Mouse (Mus musculus) MEL (cell line): ENCODE measurements around the gene Dock9. TPM values are rescaled to one million over a fixed set of nuclear protein-coding genes. Genes with fewer than 3 reads are reported as not detected.

ENCODE experiments used
- DNase-seq: peaks from one replicate; pipeline ENCODE4 v3.0.0; 2011; ENCODE audit warnings: low read depth, low spot score
- H3K27ac ChIP-seq: 2 replicates; pipeline ENCODE4 v1.5.1; 2012; ENCODE audit warnings: low read depth, mild to moderate bottlenecking, control low read depth, low read length, moderate library complexity; ENCODE audit not compliant: control insufficient read depth
- H3K27me3 ChIP-seq, 2 experiments: fragments of 150-350 bp in 1 of 2; sonication (generic) in 1 of 2; 2 replicates each; pipeline ENCODE4 v1.6.1; 2012; ENCODE audit warnings: low read length in 2 of 2, mild to moderate bottlenecking in 2 of 2, improper control_type of control experiment in 1 of 2, moderate library complexity in 1 of 2; ENCODE audit not compliant: insufficient read depth in 2 of 2, control insufficient read depth in 1 of 2
- H3K36me3 ChIP-seq, 2 experiments: 2 replicates each; pipeline ENCODE4 v1.6.1; 2012 to 2014; ENCODE audit warnings: low read length in 2 of 2, improper control_type of control experiment in 1 of 2, inconsistent platforms in 1 of 2, mild to moderate bottlenecking in 1 of 2; ENCODE audit not compliant: insufficient read depth in 2 of 2, control insufficient read depth in 1 of 2
- H3K4me1 ChIP-seq, 2 experiments: fragments of 150-350 bp in 1 of 2; sonication (generic) in 1 of 2; 2 replicates each; pipeline ENCODE4 v1.6.1; 2012; ENCODE audit warnings: low read length in 2 of 2, improper control_type of control experiment in 1 of 2, mild to moderate bottlenecking in 1 of 2; ENCODE audit not compliant: insufficient read depth in 2 of 2, control insufficient read depth in 1 of 2
- H3K4me3 ChIP-seq, 2 experiments: fragments of 150-350 bp in 1 of 2; sonication (generic) in 1 of 2; 2 replicates each; pipeline ENCODE4 v1.5.1; 2012; ENCODE audit warnings: low read depth in 2 of 2, low read length in 2 of 2, mild to moderate bottlenecking in 2 of 2, moderate library complexity in 2 of 2, control low read depth in 1 of 2, improper control_type of control experiment in 1 of 2; ENCODE audit not compliant: control insufficient read depth in 1 of 2, insufficient read depth in 1 of 2
- H3K79me2 ChIP-seq: 2 replicates; pipeline ENCODE4 v1.6.1; 2012; ENCODE audit warnings: mild to moderate bottlenecking, low read length, moderate library complexity; ENCODE audit not compliant: control insufficient read depth, poor library complexity, insufficient read depth
- H3K9ac ChIP-seq: 2 replicates; pipeline ENCODE4 v1.6.1; 2012; ENCODE audit warnings: low read depth, mild to moderate bottlenecking, control low read depth, low read length, moderate library complexity; ENCODE audit not compliant: control insufficient read depth, poor library complexity, severe bottlenecking
- H3K9me3 ChIP-seq: fragments of 150-350 bp; sonication (generic); replicated peaks from 2 replicates; pipeline ENCODE4 v1.6.1; 2012; ENCODE audit warnings: mild to moderate bottlenecking, low read length, improper control_type of control experiment, moderate library complexity; ENCODE audit not compliant: insufficient read depth
- BHLHE40 ChIP-seq: IDR thresholded peaks from 2 replicates; pipeline ENCODE4 v1.6.1; 2012; ENCODE audit warnings: low read depth, mild to moderate bottlenecking, inconsistent platforms, low read length, improper control_type of control experiment, borderline replicate concordance
- CTCF ChIP-seq, 3 experiments: IDR thresholded peaks in 2 of 3; conservative IDR thresholded peaks in 1 of 3; 2 replicates each; pipeline ENCODE4 v1.5.1; 2011 to 2012; ENCODE audit warnings: low read length in 3 of 3, low read depth in 2 of 3, mild to moderate bottlenecking in 2 of 3, improper control_type of control experiment in 1 of 3, inconsistent platforms in 1 of 3, mixed read lengths in 1 of 3, moderate library complexity in 1 of 3; ENCODE audit not compliant: control insufficient read depth in 1 of 3, insufficient read depth in 1 of 3, poor library complexity in 1 of 3, severe bottlenecking in 1 of 3
- E2F4 ChIP-seq: IDR thresholded peaks from 2 replicates; pipeline ENCODE4 v1.6.1; 2011; ENCODE audit warnings: low read depth, low read length, improper control_type of control experiment, borderline replicate concordance
- ETS1 ChIP-seq: IDR thresholded peaks from 2 replicates; pipeline ENCODE4 v1.6.1; 2012; ENCODE audit warnings: low read depth, mild to moderate bottlenecking, inconsistent platforms, low read length, improper control_type of control experiment, moderate library complexity
- HCFC1 ChIP-seq: IDR thresholded peaks from 2 replicates; pipeline ENCODE4 v1.6.1; 2012; ENCODE audit warnings: low read depth, mild to moderate bottlenecking, inconsistent platforms, low read length, improper control_type of control experiment, moderate library complexity
- JUND ChIP-seq: IDR thresholded peaks from 2 replicates; pipeline ENCODE4 v1.6.1; 2011; ENCODE audit warnings: low read depth, mild to moderate bottlenecking, improper control_type of control experiment, low read length
- MAX ChIP-seq: IDR thresholded peaks from 2 replicates; pipeline ENCODE4 v1.6.1; 2011; ENCODE audit warnings: low read length, improper control_type of control experiment
- MAZ ChIP-seq: IDR thresholded peaks from 2 replicates; pipeline ENCODE4 v1.6.1; 2012; ENCODE audit warnings: low read depth, mild to moderate bottlenecking, inconsistent platforms, low read length, improper control_type of control experiment
- MEF2A ChIP-seq: IDR thresholded peaks from 2 replicates; pipeline ENCODE4 v1.6.1; 2014; ENCODE audit warnings: low read depth, mild to moderate bottlenecking, inconsistent platforms, low read length, improper control_type of control experiment; ENCODE audit not compliant: poor library complexity, insufficient replicate concordance, severe bottlenecking; ENCODE audit errors: extremely low read depth
- MXI1 ChIP-seq: IDR thresholded peaks from 2 replicates; pipeline ENCODE4 v1.6.1; 2011; ENCODE audit warnings: mild to moderate bottlenecking, low read depth, low read length, improper control_type of control experiment
- NELFE ChIP-seq: IDR thresholded peaks from 2 replicates; pipeline ENCODE4 v1.6.1; 2011; ENCODE audit warnings: low read depth, low read length, improper control_type of control experiment
- NRF1 ChIP-seq: IDR thresholded peaks from 2 replicates; pipeline ENCODE4 v1.6.1; 2014; ENCODE audit warnings: low read depth, mild to moderate bottlenecking, inconsistent platforms, low read length, improper control_type of control experiment, moderate library complexity; ENCODE audit not compliant: poor library complexity, insufficient read depth, severe bottlenecking
- POLR2A ChIP-seq, 2 experiments: IDR thresholded peaks; 2 replicates each; pipeline ENCODE4 v1.6.1; 2011 to 2012; ENCODE audit warnings: low read length in 2 of 2, mild to moderate bottlenecking in 2 of 2, control low read depth in 1 of 2, improper control_type of control experiment in 1 of 2, low read depth in 1 of 2, moderate library complexity in 1 of 2; ENCODE audit not compliant: control insufficient read depth in 1 of 2, insufficient read depth in 1 of 2, poor library complexity in 1 of 2
- POLR2AphosphoS2 ChIP-seq: IDR thresholded peaks from 2 replicates; pipeline ENCODE4 v1.6.1; 2011; ENCODE audit warnings: low read length, improper control_type of control experiment
- POLR2AphosphoS5 ChIP-seq: IDR thresholded peaks from 2 replicates; pipeline ENCODE4 v1.6.1; 2012; ENCODE audit warnings: low read depth, borderline replicate concordance, mild to moderate bottlenecking, inconsistent platforms, low read length, moderate library complexity, mixed read lengths
- RAD21 ChIP-seq: IDR thresholded peaks from 2 replicates; pipeline ENCODE4 v1.6.1; 2011; ENCODE audit warnings: mild to moderate bottlenecking, low read depth, low read length, improper control_type of control experiment
- RCOR1 ChIP-seq: IDR thresholded peaks from 2 replicates; pipeline ENCODE4 v1.6.1; 2012; ENCODE audit warnings: low read depth, mild to moderate bottlenecking, inconsistent platforms, low read length, improper control_type of control experiment
- TAL1 ChIP-seq: IDR thresholded peaks from 2 replicates; pipeline ENCODE4 v1.6.1; 2012; ENCODE audit warnings: mild to moderate bottlenecking, inconsistent platforms, low read length, moderate library complexity, mixed read lengths
- UBTF ChIP-seq: IDR thresholded peaks from 2 replicates; pipeline ENCODE4 v1.6.1; 2012; ENCODE audit warnings: low read depth, mild to moderate bottlenecking, inconsistent platforms, low read length, improper control_type of control experiment, moderate library complexity, borderline replicate concordance; ENCODE audit not compliant: insufficient read depth
- USF2 ChIP-seq, 2 experiments: IDR thresholded peaks; 2 replicates each; pipeline ENCODE4 v1.6.1; 2011 to 2012; ENCODE audit warnings: improper control_type of control experiment in 2 of 2, low read length in 2 of 2, borderline replicate concordance in 1 of 2, inconsistent platforms in 1 of 2, low read depth in 1 of 2, mild to moderate bottlenecking in 1 of 2; ENCODE audit not compliant: insufficient read depth in 1 of 2
- ZC3H11A ChIP-seq: IDR thresholded peaks from 2 replicates; pipeline ENCODE4 v1.6.1; 2012; ENCODE audit warnings: low read depth, mild to moderate bottlenecking, inconsistent platforms, low read length, improper control_type of control experiment
- ZKSCAN1 ChIP-seq: IDR thresholded peaks from 2 replicates; pipeline ENCODE4 v1.6.1; 2012; ENCODE audit warnings: low read depth, mild to moderate bottlenecking, inconsistent platforms, low read length, improper control_type of control experiment, moderate library complexity
- polyA plus RNA-seq, 2 experiments: library from polyadenylated mRNA; stranded (reverse) in 1 of 2; unstranded in 1 of 2; fragments of >175 nt in 1 of 2; fragments of >200 nt in 1 of 2; gene quantifications; 2 replicates each; pipeline versions ENCODE4 v1.2.1 to v1.2.4; 2012; ENCODE audit warnings: low replicate concordance in 2 of 2, low read depth in 1 of 2; ENCODE audit not compliant: insufficient read length in 2 of 2, insufficient read depth in 1 of 2, missing spikeins in 1 of 2
- total RNA-seq: library from RNA; depleted of rRNA; stranded (reverse); fragments of 300-350 nt; gene quantifications from 2 replicates; pipeline ENCODE4 v1.2.3, GENCODE M21; 2012

Dock9 gene
- total and polyA plus RNA-seq, 3 experiments, result 6.3 to 9.4 TPM; not detected in 1

DNA sequence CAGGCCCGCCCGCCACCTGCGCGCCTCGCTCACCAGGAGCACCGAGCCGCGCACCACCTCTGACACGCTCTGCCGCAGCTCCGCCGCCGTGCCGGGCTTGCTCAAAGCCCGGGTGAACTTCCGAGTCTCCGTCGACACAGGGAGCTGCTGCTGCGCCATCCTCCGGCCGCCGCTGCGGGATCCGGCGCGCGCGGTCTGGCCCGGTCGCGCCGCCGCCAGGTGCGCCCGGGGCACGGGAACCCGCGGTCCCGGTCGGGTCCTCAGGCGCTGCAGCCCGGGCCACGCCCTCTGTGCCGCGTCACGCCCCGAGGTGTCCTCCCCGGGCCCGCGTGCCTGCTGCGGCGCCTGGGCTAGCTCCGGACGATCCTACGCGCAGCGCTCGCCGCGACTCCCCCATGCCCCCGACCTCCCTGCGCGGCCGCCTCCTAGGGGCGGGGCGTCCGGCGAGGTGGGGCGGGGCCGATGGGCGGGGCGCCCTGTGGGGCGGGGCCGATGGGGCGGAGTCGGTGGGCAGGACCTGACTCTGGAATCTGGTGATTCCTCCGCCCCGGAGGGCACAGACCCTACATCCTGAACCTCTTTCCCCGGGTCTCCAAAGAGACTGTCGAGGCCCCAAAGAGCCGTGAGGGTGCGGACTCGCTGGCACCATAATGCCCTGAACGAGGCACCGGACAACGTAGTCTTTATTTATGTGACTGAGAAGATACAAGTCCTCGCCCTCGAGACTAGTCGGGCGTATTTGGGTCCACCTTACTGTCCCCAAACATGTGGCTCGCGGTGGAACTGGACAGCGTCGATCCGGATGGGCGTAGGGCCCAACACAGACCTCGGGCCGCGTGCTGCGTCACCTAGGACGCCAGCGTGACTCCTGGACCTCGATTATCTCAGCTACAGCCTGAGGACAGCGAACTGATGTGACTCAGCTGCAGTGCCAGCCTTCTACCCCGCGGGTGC lies at the start of gene Dock9 (continued):
- TF ChIP-seq CTCF (IDR thresholded peaks at IDR 0.05 in 2 of 3, conservative IDR thresholded peaks at IDR 0.05 in 1 of 3; ENCODE audit: control insufficient read depth in 1 of 3, insufficient read depth in 1 of 3, low read depth in 2 of 3, low read length in 3 of 3, poor library complexity in 1 of 3, severe bottlenecking in 1 of 3), result 0 out of 6 replicates have a peak, but pooled peaks of 1 of the 3 experiments have one; percentile 10
- TF ChIP-seq NELFE, result no peak
- TF ChIP-seq USF2 (IDR thresholded peaks at IDR 0.05; ENCODE audit: borderline replicate concordance in 1 of 2, insufficient read depth in 1 of 2, low read depth in 1 of 2, low read length in 2 of 2), result no peak
- no peak for TF ChIP-seq MEF2A

DNA sequence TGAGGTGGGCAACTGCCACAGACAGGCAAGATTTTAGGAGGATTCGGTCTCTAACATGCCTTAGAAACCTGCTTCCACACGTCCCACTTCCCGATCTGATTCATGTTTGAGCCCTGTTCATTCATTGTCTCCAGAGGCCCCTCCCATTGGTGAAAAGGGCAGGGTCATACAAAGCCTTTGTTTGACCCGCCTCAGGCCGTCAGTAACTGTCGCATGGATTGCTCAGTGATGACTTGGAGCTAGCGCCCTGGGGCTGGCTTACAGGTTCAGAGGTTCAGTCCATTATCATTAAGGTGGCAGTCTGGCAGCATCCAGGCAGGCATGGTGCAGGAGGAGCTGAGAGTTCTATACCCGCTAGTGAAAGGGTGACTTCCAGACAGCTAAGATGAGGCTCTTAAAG lies 46.8 kb upstream of the Dock9 start:
- Histone ChIP-seq H3K9me3 (no peaks in the 10 kb centered on the region), H3K4me3 (no peak overlapping the region), H3K79me2 (no peaks in the 10 kb centered on the region), H3K4me1 (no peaks in the 10 kb centered on the region), H3K9ac (no peak overlapping the region), H3K36me3 (no peaks in the 10 kb centered on the region), H3K27ac (no peak overlapping the region), H3K27me3 (no peaks in the 10 kb centered on the region; a peak in 1 of 4 replicates)
- DNase-seq, result no peak
- no peak for TF ChIP-seq BHLHE40
- no peak for TF ChIP-seq ZKSCAN1
- no peak for TF ChIP-seq MAZ
- TF ChIP-seq MAX, result no peak
- no peak for TF ChIP-seq ZC3H11A
- TF ChIP-seq POLR2AphosphoS2, result no peak
- no peak for TF ChIP-seq NRF1
- TF ChIP-seq CTCF (IDR thresholded peaks at IDR 0.05 in 2 of 3, conservative IDR thresholded peaks at IDR 0.05 in 1 of 3; ENCODE audit: control insufficient read depth in 1 of 3, insufficient read depth in 1 of 3, low read depth in 2 of 3, low read length in 3 of 3, poor library complexity in 1 of 3, severe bottlenecking in 1 of 3), result no peak

DNA sequence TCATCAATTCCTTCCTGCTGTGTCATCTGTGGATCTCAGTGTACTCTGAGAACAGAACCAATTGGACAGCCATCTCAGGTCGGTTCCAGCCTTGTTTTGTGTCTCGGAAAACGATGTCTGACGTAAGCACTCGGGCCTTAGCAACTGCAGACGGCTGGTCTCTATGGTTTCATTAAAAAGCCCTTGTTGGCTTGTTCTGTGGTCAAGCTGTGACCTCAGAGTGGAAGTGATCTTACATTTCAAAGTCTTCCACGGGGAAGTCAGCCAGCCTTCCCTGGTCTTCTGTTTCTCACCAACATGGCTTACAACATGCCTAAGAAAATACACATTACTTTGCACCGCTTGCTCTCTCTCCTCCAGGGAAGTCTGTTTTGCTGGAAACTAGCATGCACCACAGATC lies 42.6 kb upstream of the Dock9 start:
- no peaks in the 10 kb centered on the region; a peak in 1 of 4 replicates for H3K27me3 ChIP-seq
- no peaks in the 10 kb centered on the region for H3K36me3 ChIP-seq
- H3K9me3 ChIP-seq, result no peaks in the 10 kb centered on the region
- no peak overlapping the region for H3K4me3 ChIP-seq
- no peak for DNase-seq
- no peak overlapping the region for H3K27ac ChIP-seq
- H3K9ac ChIP-seq, result no peak overlapping the region
- no peaks in the 10 kb centered on the region for H3K4me1 ChIP-seq
- TF ChIP-seq RAD21, result no peak
- TF ChIP-seq MXI1, result no peak
- no peak for TF ChIP-seq RCOR1
- no peak for TF ChIP-seq TAL1
- no peak for TF ChIP-seq ETS1
- no peak for TF ChIP-seq UBTF
- no peak for TF ChIP-seq POLR2AphosphoS5
- TF ChIP-seq E2F4, result no peak
- no peak for TF ChIP-seq ZKSCAN1
- no peak for TF ChIP-seq POLR2A (IDR thresholded peaks at IDR 0.05; ENCODE audit: control insufficient read depth in 1 of 2, insufficient read depth in 1 of 2, low read depth in 1 of 2, low read length in 2 of 2, poor library complexity in 1 of 2)
- no peak for TF ChIP-seq JUND
- TF ChIP-seq POLR2AphosphoS2, result no peak
- TF ChIP-seq NRF1, result no peak
- TF ChIP-seq HCFC1, result no peak
- no peaks in the 10 kb centered on the region for H3K79me2 ChIP-seq
